Mouse (Mus musculus) macrophage (primary cell): ENCODE measurements around the gene Insr. TPM values are rescaled to one million over a fixed set of nuclear protein-coding genes. Genes with fewer than 3 reads are reported as not detected.

ENCODE experiments used
- polyA plus RNA-seq: library from polyadenylated mRNA; stranded (reverse); fragments of 250-400 nt; gene quantifications from 3 replicates; pipeline ENCODE4 v1.2.4, GENCODE M21; 2018; ENCODE audit warnings: inconsistent platforms

Gene Insr
- polyA plus RNA-seq, 1 experiment from 2014 or later = 10.0 TPM

Other genes starting within 250 kb of the Insr start
- 0.19 to 0.32 TPM in 2 of 3 replicates, not detected in the other for gene A430078G23Rik, start 73.8 kb upstream of the Insr start, polyA plus RNA-seq
- 2.2 to 3.5 TPM (median 2.2 TPM) in 3 replicates for gene Arhgef18, start 113.4 kb upstream of the Insr start, polyA plus RNA-seq
- 1.0 to 2.3 TPM (median 1.1 TPM) in 3 replicates for gene Pex11g, start 188.1 kb upstream of the Insr start, polyA plus RNA-seq
- gene Tex45, start 191.2 kb upstream of the Insr start, polyA plus RNA-seq = not detected in 3 replicates
- 7.9 to 23.2 TPM (median 13.3 TPM) in 3 replicates for gene Zfp358, start 213.5 kb upstream of the Insr start, polyA plus RNA-seq
- 50.2 to 92.5 TPM (median 73.4 TPM) in 3 replicates for gene Mcoln1, start 220.8 kb upstream of the Insr start, polyA plus RNA-seq
- gene Pnpla6, start 235.8 kb upstream of the Insr start, polyA plus RNA-seq = 10.2 to 19.0 TPM (median 11.7 TPM) in 3 replicates